Mouse (Mus musculus) T-helper 2 cell (primary cell): Measurements from ENCODE around the gene Prkag2.

Experiments
- in situ Hi-C: fragments of 300-600 bp; cut with MboI, MseI; formaldehyde crosslinking; loops from one replicate; pipeline ENCODE4 v1.15.1; 2025; ENCODE audit warnings: high pct_unique_total_duplicates

The Prkag2 gene

DNA sequence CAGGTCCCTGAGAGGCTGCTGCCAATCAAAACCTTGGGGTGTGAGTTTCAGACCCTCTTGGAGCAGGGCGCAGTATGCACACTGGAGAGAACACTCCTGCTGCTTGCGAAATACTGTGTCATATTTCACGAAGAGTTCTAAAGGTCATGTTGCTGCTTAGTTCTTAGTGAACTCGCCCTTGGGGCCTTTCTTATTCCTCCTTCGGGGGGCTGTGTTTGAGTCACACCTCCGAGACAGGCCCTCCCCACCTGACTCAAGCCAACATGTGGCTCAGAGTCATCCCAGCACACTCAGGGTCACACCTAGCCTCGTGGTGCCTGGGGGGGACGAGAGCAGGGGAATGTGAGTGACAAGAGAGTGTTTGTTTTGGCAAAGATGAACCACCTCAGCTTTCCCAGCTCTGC is 99.0 kb downstream of the Prkag2 start:
- in situ Hi-C loops = no loop called here

- in situ Hi-C loops = no loop called here
These were observed 101.1 kb downstream of the Prkag2 start for GRCm38 (mm10) chr5:24999351-24999750.

- in situ Hi-C loops = no loop called here
These were observed 104.8 kb downstream of the Prkag2 start for GRCm38 (mm10) chr5:24995576-24996100.

DNA sequence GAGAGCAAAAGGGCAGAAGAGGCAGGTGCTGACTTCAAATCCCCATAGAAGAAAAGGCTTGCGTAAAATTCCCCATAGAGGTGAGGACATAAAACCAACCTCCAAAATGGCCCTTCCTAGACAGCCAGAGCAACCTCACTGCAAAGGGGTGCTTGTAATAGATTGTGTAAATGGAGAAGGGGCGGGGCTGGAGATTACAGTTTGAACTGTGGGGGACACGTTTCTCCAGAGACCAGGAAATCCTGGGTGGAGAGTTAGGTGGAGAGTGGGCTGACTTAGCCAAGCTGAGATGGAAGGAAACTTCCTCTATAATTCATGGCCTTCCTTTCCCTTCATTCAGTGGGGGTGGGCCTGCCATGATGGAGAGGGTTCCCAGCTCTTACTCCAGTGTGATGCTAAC is 107.3 kb downstream of the Prkag2 start:
- in situ Hi-C loops = no loop called here

GRCm38 (mm10) chr5:24991575-24991974 is 108.9 kb downstream of the Prkag2 start:
- in situ Hi-C loops = no loop called here

GRCm38 (mm10) chr5:24990460-24990859 is 110.0 kb downstream of the Prkag2 start:
- in situ Hi-C loops = no loop called here

- in situ Hi-C loops = no loop called here
These were observed 110.8 kb downstream of the Prkag2 start for GRCm38 (mm10) chr5:24989683-24990082.

DNA sequence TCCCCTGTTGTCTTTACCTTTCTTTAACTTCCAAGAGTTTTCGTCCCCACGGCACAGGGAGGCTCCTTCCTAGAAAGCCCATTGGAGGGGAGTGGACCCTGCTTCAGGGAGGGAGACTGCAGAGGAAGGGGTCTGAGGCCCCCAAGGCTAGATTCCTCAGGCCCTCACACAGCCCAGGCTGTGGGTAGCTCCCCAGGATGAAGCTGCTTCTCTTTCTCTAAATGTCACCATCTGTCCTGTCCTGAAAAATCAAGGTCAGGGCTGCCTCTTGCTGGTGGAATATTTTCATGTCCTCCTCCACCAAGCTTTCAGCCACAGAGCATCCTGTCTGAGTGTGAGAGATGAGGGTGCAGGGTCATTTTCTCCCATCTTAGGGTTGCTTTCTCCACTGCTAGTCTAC is 113.5 kb downstream of the Prkag2 start:
- in situ Hi-C loops = no loop called here

GRCm38 (mm10) chr5:24986204-24986940 is 114.1 kb downstream of the Prkag2 start:
- in situ Hi-C loops = no loop called here

DNA sequence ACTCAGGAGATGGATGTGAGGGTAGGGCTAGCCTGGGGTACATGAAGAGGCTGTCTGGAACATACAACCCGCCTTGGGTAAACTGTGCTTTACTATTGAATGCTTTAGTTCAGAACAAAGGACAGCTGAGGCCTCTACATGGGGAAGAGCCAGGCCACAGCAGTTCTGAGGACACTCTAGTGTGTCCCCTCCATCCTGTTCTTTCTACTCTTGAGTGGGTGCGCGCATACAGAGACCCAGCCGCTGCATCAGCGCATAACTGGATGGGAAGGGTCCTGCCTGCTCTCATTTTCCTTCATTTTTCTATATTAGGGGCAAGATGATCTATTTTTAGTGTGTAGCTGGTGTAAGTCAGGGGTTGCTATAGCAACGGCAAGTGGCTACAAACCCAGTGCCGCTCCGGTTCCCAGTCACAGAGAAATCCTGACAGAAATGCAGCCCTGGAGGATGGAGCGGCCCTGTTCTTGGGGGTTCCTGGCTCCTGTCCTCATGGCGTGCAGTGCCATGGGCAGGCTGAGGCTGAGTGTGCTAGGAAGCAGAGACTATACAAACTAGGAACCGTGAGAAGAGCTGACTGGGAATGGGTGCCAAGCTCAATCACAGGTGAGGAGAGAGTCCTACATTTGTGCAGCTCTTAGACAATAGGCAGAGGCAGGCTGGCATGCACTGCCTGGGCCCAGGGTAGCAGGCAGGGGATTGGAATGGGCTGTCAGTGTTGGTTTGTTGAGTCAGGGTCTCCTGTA is 114.8 kb downstream of the Prkag2 start:
- in situ Hi-C loops = no loop called here

DNA sequence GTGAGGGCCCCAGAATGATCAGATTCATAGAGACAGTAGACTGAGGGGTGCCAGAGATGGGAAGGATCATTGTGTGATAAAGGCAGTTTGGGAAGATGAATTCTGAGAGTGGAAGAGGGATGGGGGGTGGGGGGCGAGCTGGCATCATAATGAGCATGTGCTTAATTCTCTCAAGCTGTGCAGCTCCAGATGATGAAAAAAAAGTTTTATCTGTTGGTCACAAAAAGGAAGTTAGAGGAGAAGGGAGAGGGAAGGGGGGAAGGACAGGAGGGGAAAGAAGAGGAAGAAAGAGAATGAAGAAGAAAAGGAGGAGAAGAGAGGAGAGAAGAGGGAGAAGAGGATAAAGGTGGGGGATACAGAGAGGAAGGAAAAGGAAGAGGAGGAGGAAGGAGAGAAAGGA is 116.3 kb downstream of the Prkag2 start:
- in situ Hi-C loops = no loop called here

DNA sequence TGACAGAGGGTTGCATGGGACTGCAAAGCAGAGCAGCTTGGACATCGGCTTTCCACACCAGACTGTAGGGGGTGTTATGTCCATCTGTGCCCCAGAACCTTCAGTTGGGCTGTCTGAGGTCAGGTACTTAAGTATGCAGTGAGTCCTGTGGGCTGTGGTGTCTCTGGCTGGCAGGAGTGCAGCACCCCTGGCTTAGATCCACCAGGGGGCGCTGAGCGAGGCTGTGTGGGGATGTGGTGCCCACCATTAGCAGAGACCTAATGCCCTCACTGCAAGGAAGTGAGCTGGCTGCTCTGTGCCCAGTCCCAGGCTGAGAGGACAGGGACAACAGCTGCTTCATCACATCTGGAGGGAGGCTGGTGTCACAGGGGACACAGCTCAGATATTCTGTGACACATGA is 116.9 kb downstream of the Prkag2 start:
- in situ Hi-C loops = no loop called here

- in situ Hi-C loops = no loop called here
These were observed 118.2 kb downstream of the Prkag2 start for GRCm38 (mm10) chr5:24982258-24982657.

GRCm38 (mm10) chr5:24981765-24982164 is 118.7 kb downstream of the Prkag2 start:
- in situ Hi-C loops = no loop called here

DNA sequence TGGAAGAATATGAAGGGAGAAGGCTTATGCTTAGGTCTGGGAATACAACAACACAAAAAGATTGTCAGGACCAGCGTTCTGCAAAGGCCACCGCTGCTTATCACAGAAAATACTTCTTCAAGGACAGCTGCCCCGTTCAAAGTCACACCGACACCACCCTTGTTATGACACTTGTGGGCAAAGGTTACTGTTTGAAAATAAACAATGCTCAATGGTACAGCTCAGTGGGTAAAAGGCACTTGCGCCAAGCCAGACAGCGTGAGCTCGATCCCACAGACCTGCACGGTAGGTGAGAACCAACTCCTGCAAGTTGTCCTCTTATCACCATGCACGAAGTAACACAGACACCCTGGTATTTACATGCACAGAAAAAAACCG is 120.5 kb downstream of the Prkag2 start:
- in situ Hi-C loops = no loop called here

GRCm38 (mm10) chr5:24979312-24979967 is 121.0 kb downstream of the Prkag2 start:
- in situ Hi-C loops = no loop called here

- in situ Hi-C loops = no loop called here
These were observed 123.5 kb downstream of the Prkag2 start for GRCm38 (mm10) chr5:24976907-24977306.

- in situ Hi-C loops = no loop called here
These were observed 124.2 kb downstream of the Prkag2 start for GRCm38 (mm10) chr5:24976236-24976635.

GRCm38 (mm10) chr5:24975100-24975499 is 125.3 kb downstream of the Prkag2 start:
- in situ Hi-C loops = no loop called here

- in situ Hi-C loops = loop anchor here (5.0 kb wide), 1 partner anchor 66 kb away; no protein-coding TSS in a partner anchor
These were observed 126.7 kb downstream of the Prkag2 start for GRCm38 (mm10) chr5:24973672-24974225.

DNA sequence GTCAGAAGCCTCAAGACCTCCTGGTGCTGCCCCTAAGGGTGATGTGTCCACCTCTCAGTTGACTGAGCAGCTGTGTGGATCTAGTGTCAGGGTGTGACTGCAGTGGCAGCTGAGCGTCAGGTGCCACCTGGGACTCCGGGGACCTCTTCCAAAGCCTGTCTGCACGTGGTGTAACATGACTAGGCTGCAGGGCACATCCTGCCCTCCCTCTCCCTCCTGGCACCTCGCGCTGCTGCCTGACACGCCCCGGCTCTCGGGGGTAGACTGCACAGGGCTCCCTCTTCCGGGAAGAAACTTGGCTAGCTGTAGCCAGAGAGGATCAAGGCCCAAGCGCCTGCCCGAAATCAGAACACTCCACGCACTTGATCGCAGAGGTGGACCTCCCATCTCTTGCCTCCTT is 127.2 kb downstream of the Prkag2 start:
- in situ Hi-C loops = loop anchor here (5.0 kb wide), 1 partner anchor 66 kb away; no protein-coding TSS in a partner anchor
